Mouse (Mus musculus) embryonic fibroblast, embryonic 13.5 days (primary cell): ENCODE data around the gene Raly.

Experiments used
- CTCF ChIP-seq: IDR thresholded peaks from 2 replicates; pipeline ENCODE4 v1.5.1; 2011; ENCODE audit warnings: mild to moderate bottlenecking, control low read depth, low read length, moderate library complexity, borderline replicate concordance; ENCODE audit not compliant: insufficient read depth
- POLR2A ChIP-seq: IDR thresholded peaks from 2 replicates; pipeline ENCODE4 v1.6.1; 2011; ENCODE audit warnings: low read depth, mild to moderate bottlenecking, control low read depth, low read length, moderate library complexity

- TF ChIP-seq POLR2A (no peak), CTCF (no peak)
These were observed 32.4 kb upstream of the Raly start for GRCm38 (mm10) chr2:154758454-154758853.
